Mouse (Mus musculus): ENCODE results near the gene Hmgn2. TPM values are rescaled to one million over a fixed set of nuclear protein-coding genes. Genes with fewer than 3 reads are reported as not detected.

The Hmgn2 gene
- polyA plus RNA-seq (2017; shearing (Covaris generic)), result 409 TPM

DNA sequence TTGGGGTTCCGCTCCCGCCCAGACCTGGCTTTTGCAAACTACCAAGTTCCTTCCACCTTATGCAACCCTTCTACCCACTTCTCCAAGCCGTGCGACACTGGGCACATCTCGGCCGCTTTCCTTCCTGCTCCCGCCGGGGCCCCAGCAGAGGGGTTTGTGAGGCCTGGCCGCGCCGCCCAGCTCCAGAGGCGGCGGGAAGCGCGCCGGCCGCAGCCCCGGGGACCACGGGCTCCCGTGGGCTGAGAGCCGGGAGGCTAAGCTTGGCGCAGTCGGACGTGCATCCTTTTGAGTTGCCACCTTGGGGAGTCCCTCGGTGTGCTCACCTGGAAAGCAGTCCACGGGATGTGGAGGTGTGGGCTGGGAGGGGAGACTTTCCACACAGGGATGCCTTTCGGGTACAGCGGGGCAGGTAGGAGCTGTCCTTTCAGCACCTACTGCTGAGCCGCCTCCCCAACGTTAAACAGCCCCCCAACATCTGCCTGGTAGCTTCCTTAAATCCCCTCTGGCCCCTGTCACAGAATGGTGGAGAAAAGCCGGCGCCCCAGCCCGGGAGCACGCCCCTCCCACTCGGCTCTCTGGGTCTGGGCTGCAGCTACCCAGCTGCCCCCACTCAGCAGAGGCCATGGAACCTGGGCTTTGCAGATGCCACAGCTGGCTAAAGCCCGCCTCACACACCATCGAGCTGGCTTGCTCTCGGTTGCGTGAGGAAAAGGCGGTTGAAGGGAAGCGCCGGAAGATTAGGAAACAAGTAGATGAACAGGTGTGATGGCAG is at the start of gene Hmgn2:
Gene Hmgn2, minus strand, starts transcription at position 501 of the 772 bp plus-strand sequence.

DNA sequence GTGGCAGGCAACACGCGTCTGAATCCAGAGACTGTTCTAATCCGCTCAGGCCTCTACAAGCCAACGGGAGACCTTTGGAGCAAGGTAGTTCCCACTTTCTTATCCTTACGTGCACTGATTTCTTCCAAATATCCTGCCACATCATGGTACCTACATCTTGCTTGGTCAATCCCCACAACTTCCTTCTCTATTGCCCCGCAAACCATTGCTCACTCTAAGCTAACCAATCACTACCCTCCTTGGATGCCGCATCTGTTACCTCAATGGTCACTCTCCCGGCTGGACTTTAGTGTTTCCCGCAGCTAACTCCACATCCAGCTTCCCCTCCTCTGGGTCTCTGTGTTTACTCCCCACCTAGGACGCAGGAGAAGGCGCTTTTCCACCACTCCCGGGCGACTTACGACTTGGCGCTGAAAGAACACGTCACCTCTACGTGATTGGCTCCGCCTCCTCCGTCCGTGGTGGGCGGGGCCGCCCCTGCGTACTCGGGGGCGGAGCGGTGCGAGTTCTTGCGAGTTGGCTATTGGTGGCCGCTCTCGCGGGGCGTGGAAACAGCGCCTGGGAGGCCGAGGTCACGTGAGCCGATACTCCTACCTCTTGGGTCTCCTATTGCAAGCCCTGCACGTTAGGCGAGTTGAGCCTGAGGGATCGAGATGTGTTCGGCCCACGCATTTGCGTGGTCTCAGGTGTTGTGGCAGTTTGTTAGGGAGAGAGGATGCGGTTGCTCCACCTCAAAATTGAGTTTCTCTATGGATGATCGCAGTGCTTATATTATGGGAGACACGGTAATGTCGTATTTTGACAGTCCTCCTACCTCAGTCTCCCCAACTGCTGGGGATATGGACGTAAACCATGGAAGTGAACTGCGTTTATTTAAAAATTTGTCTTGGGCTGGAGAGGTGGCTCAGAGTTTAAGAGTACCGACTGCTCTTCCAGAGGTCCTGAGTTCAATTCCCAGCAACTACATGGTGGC is 32.3 kb upstream of the Hmgn2 start, which contains the start of gene Dhdds:
Gene Dhdds, minus strand, starts transcription at position 453 of the 973 bp plus-strand sequence.

Other genes starting within 250 kb of the Hmgn2 start
- gene Arid1a, start 211.9 kb downstream of the Hmgn2 start, polyA plus RNA-seq (2017; shearing (Covaris generic)), result 56.0 TPM
- gene Rps6ka1, start 80.9 kb downstream of the Hmgn2 start, polyA plus RNA-seq (2017; shearing (Covaris generic)), result 314 TPM
- gene Dhdds, start 32.3 kb upstream of the Hmgn2 start, polyA plus RNA-seq (2017; shearing (Covaris generic)), result 30.3 TPM
- gene Lin28a, start 50.2 kb upstream of the Hmgn2 start, polyA plus RNA-seq (2017; shearing (Covaris generic)), result not detected
- gene Zfp683, start 85.2 kb upstream of the Hmgn2 start, polyA plus RNA-seq (2017; shearing (Covaris generic)), result 1.1 TPM
- gene Crybg2, start 92.2 kb upstream of the Hmgn2 start, polyA plus RNA-seq (2017; shearing (Covaris generic)), result 16.0 TPM
- 2,735 TPM for gene Cd52, start 126.4 kb upstream of the Hmgn2 start, polyA plus RNA-seq (2017; shearing (Covaris generic))
- gene Ubxn11, start 133.9 kb upstream of the Hmgn2 start, polyA plus RNA-seq (2017; shearing (Covaris generic)), result 64.4 TPM
- gene Sh3bgrl3, start 160.1 kb upstream of the Hmgn2 start, polyA plus RNA-seq (2017; shearing (Covaris generic)), result 1,392 TPM
- gene Cep85, start 218.5 kb upstream of the Hmgn2 start, polyA plus RNA-seq (2017; shearing (Covaris generic)), result 38.4 TPM
- not detected for gene Gm7534, start 234.4 kb upstream of the Hmgn2 start, polyA plus RNA-seq (2017; shearing (Covaris generic))